Mouse (Mus musculus) large intestine, adult 2 months (tissue): ENCODE results near the gene Def8. TPM values are rescaled to one million over a fixed set of nuclear protein-coding genes. Genes with fewer than 3 reads are reported as not detected.

Experiments used
- DNase-seq: peaks from one replicate; pipeline ENCODE4 v3.0.0-alpha.2; 2012; ENCODE audit warnings: low read depth, low spot score
- WGBS: fragments of 180-500 bp; shearing (Covaris S2); methylation state at CpG from one replicate; pipeline ENCODE4 v1.1.7; 2018; 5-methylcytosine and 5-hydroxymethylcytosine counted together
- polyA plus RNA-seq: library from polyadenylated mRNA; depleted of rRNA; stranded (reverse); fragments of >200 nt; gene quantifications from 2 replicates; pipeline ENCODE4 v1.2.3, GENCODE M21; 2012; rRNA removed

The Def8 gene
- 13.5 and 17.5 TPM in 2 replicates for polyA plus RNA-seq

DNA sequence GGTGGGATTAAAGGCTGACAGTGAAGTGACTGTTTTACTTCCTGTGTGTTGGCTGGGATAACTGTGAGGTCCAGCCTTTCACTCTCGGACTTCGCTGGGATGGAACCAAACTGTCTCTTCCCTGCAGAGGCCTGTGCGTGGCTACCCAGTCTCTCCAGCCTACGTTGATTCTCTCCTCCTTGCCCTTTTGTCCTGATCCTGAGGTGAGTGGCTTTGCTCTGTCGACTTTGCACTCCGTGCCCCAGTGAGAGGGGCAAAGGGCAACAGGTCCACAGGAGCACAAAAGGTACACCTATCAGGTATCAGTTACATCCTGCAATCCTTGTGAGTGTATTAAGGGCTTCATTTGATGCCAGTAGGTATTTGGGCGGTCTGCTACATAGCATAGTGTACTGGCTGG, at the start of gene Def8:
Def8 (plus strand) TSS at position 87 of the 400 bp plus-strand sequence.
- DNase-seq: no peak
- WGBS: 72% methylated on average over 7 of the region's 7 CpGs

DNA sequence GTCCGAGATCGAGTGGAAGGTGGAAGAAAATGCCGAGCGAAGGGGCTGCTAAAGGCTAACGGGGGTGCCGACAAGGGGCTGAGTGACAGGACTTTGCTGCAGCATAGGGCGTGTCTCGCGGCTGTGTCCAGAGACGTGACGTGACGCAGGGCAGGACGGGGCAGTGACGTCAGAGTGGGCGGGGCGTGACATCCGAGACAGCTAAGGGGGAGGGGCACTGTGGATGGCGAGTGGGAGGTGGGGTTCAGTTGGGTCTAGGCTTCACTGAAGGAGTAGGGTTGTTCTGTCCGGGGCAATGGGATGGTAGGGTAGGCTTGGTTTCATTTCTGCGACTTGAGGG, 49.1 kb upstream of the Def8 start:
- peak; percentile 57 for DNase-seq
- under 1% methylated on average over 20 of the region's 20 CpGs for WGBS

DNA sequence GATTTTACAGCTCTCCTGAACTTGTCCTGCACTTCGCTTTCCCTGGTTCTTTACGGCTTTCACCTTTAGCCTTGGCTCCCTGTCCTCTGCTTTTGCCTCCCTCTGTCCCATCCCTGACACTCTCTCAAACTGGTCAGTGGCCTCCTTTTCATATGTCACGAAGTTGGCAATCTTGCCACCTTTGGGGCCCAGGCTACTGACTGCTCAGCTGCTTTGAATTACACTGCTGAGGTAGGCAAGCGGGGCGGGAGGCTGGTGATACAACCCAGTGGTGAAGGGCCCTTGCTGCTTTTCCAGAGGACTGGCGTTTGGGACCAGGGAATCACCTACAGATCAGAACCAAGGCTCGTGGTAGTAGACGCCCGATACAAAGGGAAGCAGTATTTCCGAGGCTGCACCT, 47.6 kb upstream of the Def8 start:
- DNase-seq: no peak
- 64% methylated on average over 10 of the region's 10 CpGs for WGBS

DNA sequence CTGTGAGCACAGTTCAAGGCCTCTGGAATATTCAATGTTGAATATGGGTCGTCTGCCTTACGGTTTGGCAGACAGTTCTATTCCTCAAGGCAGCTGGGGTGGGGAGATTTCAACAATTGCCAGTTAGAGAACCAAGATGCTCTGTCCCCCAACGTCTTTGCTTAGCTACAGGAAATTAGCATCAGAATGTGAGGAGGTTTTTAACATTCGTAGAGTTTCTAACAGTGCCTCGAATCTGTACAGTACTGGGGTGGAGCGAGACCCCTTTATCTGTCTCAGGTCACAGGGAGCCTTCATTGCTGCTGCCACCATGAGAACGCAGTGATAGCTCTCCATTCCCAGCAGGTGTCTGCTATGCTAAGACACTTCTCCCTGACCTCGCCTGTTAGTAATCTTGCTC, 47.2 kb upstream of the Def8 start:
- no peak for DNase-seq
- 68% methylated on average over 8 of the region's 8 CpGs for WGBS

DNA sequence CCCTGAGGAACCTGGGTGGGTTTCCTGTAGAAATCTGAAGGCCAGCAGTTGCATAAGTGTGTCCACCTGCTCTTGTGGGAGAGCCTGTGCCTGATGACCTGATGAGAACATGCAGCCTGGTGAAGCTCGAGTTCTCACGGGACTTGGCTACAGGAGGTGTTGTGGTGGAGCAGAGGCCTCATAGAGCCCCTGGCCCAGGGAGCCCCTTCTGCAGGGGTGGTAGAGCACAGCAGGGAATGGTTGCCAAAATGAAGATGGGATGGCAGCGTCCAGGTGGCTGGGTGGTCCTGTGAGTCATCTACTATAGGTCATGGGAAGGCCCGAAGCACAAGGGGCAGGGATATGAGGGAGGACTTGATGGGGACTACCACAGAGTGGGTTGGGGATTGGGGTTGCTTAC, 41.6 kb upstream of the Def8 start:
- no peak for DNase-seq
- 93% methylated on average over 4 of the region's 4 CpGs for WGBS

DNA sequence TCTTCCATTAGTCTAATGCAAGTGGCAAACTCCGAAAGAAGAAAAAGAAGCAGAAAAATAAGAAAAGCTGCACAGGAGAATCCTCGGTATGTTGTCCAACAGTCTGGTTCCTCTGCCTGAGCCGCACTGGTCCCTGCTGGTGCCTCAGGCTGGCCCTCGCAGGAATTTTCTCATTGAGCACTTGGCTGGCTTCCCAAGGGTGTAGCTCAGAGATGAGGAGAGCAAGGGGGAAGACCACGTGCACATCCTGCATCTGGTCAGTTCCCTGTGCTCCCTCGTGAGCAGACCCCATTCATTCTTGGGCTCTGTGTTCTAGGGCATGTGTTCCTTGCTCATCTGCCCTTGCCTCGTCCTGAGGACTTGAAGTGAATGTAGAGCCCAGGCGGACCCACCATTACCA, 40.8 kb upstream of the Def8 start:
- 69% methylated on average over 8 of the region's 8 CpGs for WGBS
- no peak for DNase-seq

DNA sequence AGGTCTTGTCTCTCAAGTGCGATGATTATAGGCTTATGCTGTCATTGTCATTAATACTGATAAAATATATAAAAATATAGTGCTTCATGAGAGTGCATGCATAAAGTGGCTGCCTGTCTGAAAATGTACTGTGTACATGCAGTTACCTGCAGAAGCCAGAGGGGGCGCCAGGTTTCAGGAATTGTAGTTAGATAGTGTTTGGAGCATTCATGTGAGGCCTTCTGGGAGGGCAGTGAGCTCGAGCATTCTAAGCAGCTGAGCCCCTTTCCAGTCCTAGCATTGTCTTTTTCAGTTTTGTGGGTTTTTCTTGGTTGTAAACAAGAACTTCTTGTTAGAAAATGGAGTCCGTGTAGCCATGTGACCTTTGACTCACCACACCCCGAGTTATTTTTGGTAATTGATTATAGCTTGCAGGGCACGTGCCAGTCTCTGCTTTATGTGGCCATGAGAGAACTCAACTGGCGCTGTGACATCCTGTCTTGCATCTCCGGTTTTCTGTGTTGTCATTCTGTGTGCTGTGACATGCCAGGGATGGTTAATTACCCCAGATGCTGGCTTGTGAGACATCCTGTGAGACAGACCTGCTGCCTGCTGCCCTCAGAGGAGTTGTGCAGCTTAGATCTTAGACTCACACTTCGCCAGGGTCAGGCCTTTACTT, 38.3 kb upstream of the Def8 start:
- 41% methylated on average over 9 of the region's 9 CpGs for WGBS
- no peak for DNase-seq

DNA sequence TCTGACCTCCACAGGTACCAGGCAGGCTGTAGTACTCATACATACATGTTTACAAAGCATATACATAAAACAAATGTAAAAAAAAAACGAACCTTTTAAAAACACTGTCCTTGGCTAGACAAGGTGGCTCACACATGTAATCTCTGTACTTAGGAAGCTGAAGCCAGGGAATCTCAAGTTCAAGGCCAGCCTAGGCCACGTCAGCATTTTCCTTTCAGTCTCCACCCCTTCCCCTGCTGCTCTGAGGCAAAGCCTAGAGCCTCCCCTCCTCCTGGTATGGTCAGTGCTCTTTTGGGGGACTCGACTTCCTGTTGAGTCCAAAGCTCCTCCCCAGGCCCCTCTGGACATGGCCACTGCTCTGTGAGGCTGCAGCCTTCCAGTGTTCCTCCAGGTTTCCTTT, 36.3 kb upstream of the Def8 start:
- no peak for DNase-seq

DNA sequence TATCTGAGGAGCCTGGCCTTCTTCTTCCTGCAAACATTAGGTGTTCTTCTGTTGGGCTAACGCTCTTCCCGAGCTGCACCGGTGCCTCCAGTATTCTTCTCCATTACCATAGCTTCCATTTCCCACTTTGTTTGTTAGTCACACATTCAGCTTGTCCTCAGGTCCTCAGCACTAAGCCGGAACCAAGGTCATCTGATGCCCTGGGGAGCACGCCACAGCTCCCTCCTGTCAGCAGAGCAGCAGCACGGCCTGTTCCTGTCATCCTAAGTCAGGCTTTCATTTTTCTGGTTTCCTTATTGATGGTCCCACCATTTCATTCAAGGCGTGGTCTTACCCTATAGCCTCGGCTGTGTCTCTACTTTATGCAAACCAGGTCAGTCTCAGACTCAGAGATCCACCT, 35.5 kb upstream of the Def8 start:
- WGBS: 76% methylated on average over 8 of the region's 8 CpGs
- DNase-seq: no peak

More for the DNA sequence above, 36.3 kb upstream of the Def8 start:
- 82% methylated on average over 3 of the region's 3 CpGs for WGBS

DNA sequence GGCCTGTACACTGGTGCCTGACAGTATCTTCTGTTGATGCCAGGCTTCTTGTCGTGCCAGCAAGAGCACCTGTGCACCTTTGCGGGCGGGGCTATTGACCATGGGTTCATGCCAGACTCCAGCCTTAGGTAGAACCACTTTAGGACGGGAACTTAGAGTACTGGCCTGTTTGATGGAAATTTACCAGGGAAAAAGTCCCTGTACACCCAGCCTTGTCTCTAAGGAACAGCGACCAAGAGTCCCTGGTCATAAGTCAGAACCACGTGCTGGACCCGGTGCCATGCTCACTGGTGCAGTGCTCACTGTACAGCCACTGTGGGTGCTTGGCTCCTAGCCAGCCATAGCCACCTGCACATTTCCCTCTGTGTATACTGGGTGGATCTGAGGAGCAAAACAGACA, 34.3 kb upstream of the Def8 start:
- no peak for DNase-seq

DNA sequence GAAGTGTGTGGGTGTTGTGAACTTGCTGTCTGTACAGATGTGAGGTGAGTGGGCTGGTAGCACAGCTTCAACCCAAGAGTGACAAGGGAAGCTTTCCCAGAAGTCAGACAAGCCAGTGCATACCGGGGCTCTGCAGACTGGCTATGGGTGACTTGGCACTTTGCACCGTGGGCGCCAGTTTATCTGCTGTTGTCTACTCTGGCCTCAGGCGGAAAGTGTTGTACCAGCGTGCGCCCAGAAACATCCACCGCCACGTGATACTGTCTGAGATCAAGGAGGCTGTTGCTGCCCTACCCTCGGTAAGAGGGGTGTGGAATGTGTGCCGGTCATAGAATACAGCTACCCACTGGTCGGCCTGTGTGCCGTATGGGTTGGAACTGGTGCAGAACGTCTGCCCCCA, 25.0 kb upstream of the Def8 start:
- WGBS: 92% methylated on average over 13 of the region's 13 CpGs
- DNase-seq: no peak

More for the DNA sequence above, 34.3 kb upstream of the Def8 start:
- 36% methylated on average over 7 of the region's 7 CpGs for WGBS

DNA sequence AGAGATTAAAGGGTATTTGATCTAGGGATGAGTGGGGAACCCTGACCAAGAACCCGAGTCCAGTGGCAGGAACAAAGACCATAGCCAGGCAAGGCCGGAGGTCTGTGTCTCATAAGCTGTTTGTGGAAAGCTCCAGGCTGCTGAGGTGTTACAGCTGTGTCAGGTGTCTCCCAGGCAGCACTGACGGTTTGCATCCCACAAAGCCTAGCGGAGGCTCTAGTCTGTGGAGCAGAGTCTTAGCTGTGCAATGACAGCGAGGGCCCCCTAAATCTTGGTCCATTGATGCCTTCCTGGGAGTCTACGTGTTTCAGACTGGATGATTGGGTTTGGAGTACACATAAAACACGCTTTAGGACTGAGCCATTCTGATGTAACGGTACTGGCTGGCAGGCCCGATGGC, 21.4 kb upstream of the Def8 start:
- 92% methylated on average over 9 of the region's 9 CpGs for WGBS
- DNase-seq: no peak

DNA sequence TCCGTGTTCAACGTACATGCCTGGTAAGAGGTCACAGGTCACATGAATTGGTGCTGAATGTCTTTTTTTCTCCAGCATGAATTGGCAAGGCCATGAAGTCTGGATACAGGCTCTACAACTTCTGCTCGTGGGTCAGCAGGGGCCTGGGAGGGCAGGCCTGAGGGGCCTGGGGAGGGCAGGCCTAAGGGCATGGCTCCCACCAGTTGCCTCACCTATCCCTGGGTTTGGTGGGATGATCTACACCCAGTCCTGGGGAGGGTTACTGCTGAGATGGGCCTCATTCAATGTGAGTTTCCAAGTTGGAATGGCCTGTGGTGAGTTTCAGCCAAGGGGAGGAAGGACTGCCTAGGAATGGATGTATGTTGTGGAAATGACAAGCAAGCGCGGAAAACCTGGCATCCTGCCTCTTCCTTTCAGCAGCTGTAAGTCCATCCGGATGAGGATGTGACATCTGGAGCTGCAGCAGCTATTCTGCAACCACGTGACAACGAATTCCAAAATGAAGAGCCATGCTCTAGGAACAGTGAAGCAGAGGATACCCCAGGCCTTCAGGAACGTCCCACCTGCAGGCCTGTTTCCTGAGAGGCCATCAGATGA, 20.5 kb upstream of the Def8 start:
- no peak for DNase-seq
- 76% methylated on average over 9 of the region's 9 CpGs for WGBS

DNA sequence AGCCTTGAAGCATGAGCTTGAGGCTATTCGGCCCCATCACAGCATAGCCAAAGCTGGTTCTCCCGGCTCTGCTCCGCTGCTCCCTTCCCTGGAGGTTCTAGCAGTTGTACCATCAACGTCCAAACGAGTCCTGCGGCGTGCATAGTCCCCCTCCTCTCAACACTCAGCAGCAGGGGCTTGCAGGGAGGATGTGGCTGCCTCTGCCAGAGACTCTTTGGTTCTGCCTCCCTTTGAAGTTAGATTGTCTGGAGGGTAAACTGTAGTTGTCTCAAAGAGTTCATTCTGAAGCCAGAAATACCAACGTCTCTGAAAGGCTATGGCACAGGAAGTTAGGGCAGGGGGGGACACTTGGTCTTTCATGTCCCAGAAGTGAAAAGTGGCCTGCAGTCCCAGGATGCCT, 18.8 kb upstream of the Def8 start:
- WGBS: 45% methylated on average over 8 of the region's 8 CpGs
- no peak for DNase-seq

DNA sequence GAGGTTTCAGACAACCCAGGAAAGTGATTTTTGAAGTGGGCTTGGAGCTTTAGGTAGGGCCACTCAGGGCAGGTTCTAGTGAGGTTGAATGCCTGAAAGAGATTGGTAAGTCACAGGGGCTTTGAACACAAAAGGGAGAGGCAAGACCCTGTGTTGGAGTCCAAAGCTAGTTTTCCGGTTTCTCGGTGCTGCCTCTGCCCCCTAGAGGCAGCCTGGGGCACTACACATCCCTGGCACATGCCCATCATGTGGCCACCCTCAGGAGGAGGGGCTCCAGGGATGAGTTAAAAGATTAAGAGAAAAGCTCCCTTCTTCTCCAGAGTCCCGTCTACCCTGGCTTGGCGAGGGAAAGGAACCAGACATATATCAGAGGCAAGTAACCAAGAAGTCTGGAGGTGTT, 16.5 kb upstream of the Def8 start, which contains the start of gene Mc1r:
Mc1r (plus strand) TSS at position 322 of the 400 bp plus-strand sequence.
- DNase-seq: no peak
- 9% methylated on average over 4 of the region's 4 CpGs for WGBS

DNA sequence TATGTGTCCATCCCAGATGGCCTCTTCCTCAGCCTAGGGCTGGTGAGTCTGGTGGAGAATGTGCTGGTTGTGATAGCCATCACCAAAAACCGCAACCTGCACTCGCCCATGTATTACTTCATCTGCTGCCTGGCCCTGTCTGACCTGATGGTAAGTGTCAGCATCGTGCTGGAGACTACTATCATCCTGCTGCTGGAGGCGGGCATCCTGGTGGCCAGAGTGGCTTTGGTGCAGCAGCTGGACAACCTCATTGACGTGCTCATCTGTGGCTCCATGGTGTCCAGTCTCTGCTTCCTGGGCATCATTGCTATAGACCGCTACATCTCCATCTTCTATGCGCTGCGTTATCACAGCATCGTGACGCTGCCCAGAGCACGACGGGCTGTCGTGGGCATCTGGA, 15.7 kb upstream of the Def8 start:
- WGBS: 89% methylated on average over 13 of the region's 13 CpGs
- no peak for DNase-seq

DNA sequence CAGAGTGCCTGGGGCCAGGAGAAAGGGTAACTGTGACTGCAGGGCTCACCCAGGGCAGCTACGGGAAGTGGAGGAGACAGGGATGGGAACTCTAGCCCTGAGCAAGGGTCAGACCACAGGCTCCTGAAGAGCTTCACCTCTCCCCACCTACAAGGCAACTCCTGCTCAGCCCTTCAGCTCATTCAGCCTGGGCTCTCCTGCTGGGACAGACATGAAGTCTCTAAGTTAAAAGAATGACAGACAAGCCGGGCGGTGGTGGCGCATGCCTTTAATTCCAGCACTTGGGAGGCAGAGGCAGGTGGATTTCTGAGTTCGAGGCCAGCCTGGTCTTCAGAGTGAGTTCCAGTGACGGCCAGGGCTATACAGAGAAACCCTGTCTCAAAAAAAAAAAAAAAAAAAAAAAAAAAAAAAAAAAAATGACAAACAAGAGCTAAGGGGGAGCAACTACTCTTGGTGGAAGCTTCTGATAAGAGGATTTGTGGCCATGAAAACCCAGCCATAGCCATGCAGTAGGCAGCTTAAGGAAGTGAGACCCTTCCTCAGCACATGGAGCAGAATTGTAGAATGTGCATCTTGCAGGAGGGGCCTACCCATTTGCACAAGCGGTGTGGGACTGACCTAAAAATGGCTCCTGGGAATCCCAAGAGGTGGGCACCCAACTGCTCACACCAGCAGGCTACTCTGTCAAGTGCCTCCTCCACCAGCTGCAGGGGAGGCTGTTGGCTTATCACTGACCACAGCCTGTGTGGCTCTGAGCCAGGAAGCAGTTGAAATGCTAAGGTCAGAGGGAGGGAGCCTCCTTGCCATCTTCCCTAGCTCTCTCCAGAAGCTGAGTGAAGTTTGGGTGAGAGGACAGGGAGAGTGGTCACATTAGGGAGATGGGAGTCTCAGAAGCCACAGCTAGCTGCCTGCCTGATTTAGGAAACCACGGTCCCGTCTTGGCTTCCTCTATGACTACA, 14.5 kb upstream of the Def8 start:
- 62% methylated on average over 9 of the region's 9 CpGs for WGBS
- no peak for DNase-seq

DNA sequence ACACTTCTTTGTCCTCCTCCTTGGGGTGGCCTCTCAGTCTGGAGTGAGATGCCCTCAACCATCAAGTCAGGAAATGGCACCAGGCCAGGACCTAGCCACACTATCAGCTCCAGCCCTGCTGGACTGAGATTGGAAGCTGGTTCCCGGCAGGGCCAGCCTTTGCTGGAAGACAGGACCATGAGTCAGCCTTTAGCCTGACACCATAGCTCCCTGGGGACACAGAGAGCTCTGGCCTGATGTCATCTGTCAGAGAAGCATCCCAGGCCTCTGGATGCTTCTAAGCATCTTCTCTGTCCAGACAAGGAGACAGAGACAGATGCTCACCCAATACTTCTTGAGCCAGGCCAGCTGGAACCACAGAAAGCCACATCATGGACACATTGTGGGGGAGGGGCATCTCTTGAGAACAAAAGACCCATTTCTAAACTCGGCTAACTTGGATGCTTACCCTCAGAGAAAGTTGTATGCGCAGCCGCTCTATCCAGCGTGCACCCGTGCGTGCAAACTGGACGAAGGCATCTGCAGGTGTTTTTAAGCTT, 13.2 kb upstream of the Def8 start:
- 63% methylated on average over 8 of the region's 8 CpGs for WGBS
- DNase-seq: no peak

DNA sequence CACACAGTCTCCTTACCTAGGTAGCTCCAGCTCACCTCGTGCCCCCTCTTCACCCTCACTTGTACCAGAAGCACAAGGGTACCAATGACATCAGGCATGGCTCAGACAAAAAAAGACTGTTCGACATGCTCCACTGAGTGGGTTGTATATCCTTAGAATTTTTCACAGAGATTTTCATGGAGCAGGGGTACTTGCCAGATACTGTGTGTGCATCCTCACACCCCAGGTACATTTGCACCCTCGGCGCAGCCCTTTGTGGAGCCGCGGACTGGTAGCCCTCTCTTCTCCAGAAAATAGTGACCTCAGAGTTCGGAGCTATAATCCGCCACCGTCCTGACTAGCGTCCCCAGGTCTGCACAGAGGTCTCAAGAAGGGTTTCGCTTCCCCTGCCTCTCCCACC, 12.5 kb upstream of the Def8 start:
- DNase-seq: no peak
- 17% methylated on average over 11 of the region's 11 CpGs for WGBS

DNA sequence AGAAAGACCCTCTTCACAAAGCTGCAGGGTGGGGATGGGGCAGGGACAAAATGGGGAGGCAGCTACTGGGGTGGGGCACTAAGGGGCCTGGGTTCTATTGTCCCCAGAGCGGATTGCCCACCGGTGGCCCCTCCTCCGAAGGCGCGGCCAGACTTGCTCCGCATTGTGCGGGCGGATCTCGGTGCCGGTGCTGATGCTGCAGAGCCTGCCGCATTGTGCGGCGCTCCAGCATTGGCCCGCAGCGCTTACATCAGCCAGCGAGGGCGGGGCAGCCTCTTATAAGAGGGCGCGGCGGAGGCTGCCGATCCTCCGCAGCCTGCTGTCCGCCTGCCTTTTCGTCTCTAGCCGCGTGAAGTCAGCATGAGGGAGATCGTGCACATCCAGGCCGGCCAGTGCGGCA, 12.1 kb upstream of the Def8 start, which contains the start of gene Tubb3:
Tubb3 (plus strand) TSS at position 179 of the 400 bp plus-strand sequence.
- no peak for DNase-seq
- under 1% methylated on average over 29 of the region's 29 CpGs for WGBS
